Mouse (Mus musculus): ENCODE results near the gene Lca5l. TPM values are rescaled to one million over a fixed set of nuclear protein-coding genes. Genes with fewer than 3 reads are reported as not detected.

The Lca5l gene
- total RNA-seq (2023): not detected

GRCm38 (mm10) chr16:96191531-96192506 lies at the start of gene Lca5l:
TSS of gene Lca5l (minus strand) at chr16:96192271.

GRCm38 (mm10) chr16:96235366-96235970 lies 43.4 kb upstream of the Lca5l start, which contains the start of gene B3galt5:
TSS of gene B3galt5 (plus strand) at chr16:96235801.

GRCm38 (mm10) chr16:96199913-96200701 lies 8.0 kb upstream of the Lca5l start, which contains the start of gene Sh3bgr:
TSS of gene Sh3bgr (plus strand) at chr16:96200450.

GRCm38 (mm10) chr16:96145110-96145800 lies 46.8 kb downstream of the Lca5l start, which contains the start of gene Wrb:
TSS of gene Wrb (plus strand) at chr16:96145407.

DNA sequence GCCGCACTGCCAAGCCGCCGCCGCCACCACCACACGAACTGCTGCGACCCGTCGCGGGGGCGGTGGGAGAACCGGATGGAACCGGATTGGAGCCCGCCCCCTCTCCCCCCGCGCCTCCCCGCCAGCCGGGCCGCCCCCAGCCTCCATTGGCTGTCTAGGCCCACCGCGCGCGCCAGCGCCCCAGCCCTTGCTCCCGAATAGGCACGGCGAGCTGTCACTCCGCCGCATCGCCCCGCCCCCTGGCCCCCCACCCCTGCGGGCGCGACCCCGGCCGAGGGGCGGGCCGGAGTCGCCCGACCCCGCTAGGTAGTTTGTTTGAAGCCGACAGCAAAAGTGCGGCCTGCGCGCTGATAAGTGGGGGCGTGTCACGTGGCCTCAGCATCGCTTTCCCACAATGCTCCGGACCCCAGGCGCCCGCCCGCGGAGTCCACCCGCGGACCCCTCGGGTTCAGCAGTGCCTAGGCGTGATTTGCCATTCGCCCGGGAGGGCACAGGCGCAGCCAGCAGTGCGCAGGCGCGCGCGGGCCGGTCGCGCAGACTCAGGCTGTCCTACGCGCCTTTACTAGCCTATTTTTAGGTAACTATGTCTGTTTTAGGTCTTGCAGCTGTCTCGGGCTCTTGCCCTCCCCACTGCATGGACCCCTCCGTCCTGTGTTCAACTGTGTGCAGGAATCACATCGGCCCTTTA lies 64.3 kb downstream of the Lca5l start, which contains the start of gene Hmgn1:
Gene Hmgn1, minus strand, starts transcription at position 73 of the 688 bp plus-strand sequence.

Other genes starting within 250 kb of the Lca5l start
- 15.3 TPM for gene Psmg1, start 201.3 kb downstream of the Lca5l start, total RNA-seq (2023)
- gene Brwd1, start 109.7 kb downstream of the Lca5l start, total RNA-seq (2023): 151 TPM
- gene Hmgn1, start 64.5 kb downstream of the Lca5l start, total RNA-seq (2023): 147 TPM
- gene Wrb, start 46.9 kb downstream of the Lca5l start, total RNA-seq (2023): 6.7 TPM
- gene Sh3bgr, start 8.2 kb upstream of the Lca5l start, total RNA-seq (2023): not detected
- gene B3galt5, start 43.5 kb upstream of the Lca5l start, total RNA-seq (2023): 0.43 TPM

Data from CD8-positive naive resting alpha-beta T cell, adult 57 days (primary cell).